Mouse (Mus musculus) limb, embryonic 13.5 days (tissue): Measurements from ENCODE around the gene Fbxo17. TPM values are rescaled to one million over a fixed set of nuclear protein-coding genes. Genes with fewer than 3 reads are reported as not detected.

Experiments
- ATAC-seq: fragments of 200-750 bp; cut with Nextera tagmentation; 2 replicates; pipeline ENCODE4 v1.8.0; 2017; ENCODE audit warnings: low read depth, moderate number of reproducible peaks, moderate TSS enrichment; ENCODE audit not compliant: low FRiP score
- H3K27ac ChIP-seq: fragments of 300-500 bp; sonication (generic); 2 replicates; pipeline ENCODE4 v1.5.1; 2015; ENCODE audit warnings: inconsistent platforms, mild to moderate bottlenecking, moderate library complexity
- H3K27me3 ChIP-seq: fragments of 300-500 bp; sonication (generic); 2 replicates; pipeline ENCODE4 v1.6.1; 2015; ENCODE audit warnings: mild to moderate bottlenecking, inconsistent platforms
- H3K36me3 ChIP-seq: fragments of 300-500 bp; sonication (generic); 2 replicates; pipeline ENCODE4 v1.6.1; 2015; ENCODE audit warnings: inconsistent platforms, mild to moderate bottlenecking, moderate library complexity
- H3K4me1 ChIP-seq: fragments of 300-500 bp; sonication (generic); 2 replicates; pipeline ENCODE4 v1.6.1; 2015; ENCODE audit warnings: inconsistent platforms
- H3K4me2 ChIP-seq: fragments of 300-500 bp; sonication (generic); replicated peaks from 2 replicates; pipeline ENCODE4 v1.6.1; 2015; ENCODE audit warnings: inconsistent platforms, mild to moderate bottlenecking, moderate library complexity
- H3K4me3 ChIP-seq: fragments of 300-500 bp; sonication (generic); 2 replicates; pipeline ENCODE4 v1.5.1; 2015; ENCODE audit warnings: moderate library complexity, mild to moderate bottlenecking, inconsistent platforms
- H3K9ac ChIP-seq: fragments of 300-500 bp; sonication (generic); 2 replicates; pipeline ENCODE4 v1.6.1; 2015; ENCODE audit warnings: mild to moderate bottlenecking, inconsistent platforms
- H3K9me3 ChIP-seq: fragments of 300-500 bp; sonication (generic); 2 replicates; pipeline ENCODE4 v1.6.1; 2016; ENCODE audit warnings: inconsistent platforms
- WGBS: fragments of 180-500 bp; shearing (Covaris S2); methylation state at CpG from one replicate; pipeline ENCODE4 v1.1.7; 2015; 5-methylcytosine and 5-hydroxymethylcytosine counted together
- polyA plus RNA-seq: library from polyadenylated mRNA; unstranded; fragments of >200 nt; fragmentation: Nextera tagmentation; extraction: Ambion mirVana; gene quantifications from 2 replicates; pipeline ENCODE4 v1.2.1, GENCODE M21; 2015

Fbxo17 gene
- polyA plus RNA-seq, 1 experiment from 2014 or later, result 31.8 TPM

DNA sequence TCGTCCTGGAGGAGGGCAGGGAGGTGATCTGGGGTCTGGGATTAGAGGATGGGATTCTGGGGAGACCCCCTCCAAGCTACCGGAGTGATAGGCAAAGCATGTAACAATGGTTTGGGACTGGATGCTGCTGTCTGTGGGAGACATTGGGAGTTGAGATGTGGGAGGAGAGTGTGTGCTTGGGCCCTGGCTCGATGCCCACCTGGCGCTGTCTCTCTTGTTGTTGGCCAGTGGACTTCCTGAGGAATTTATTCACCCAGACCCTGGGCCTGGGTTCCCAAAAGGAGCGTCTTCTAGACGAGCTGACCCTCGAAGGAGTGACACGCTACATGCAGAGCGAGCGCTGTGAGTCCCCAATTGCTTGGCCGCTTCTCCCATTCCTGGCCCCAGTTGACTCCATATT is 55.3 kb downstream of the Fbxo17 start:
- H3K27me3 ChIP-seq, result no peaks in the 10 kb centered on the region
- H3K9ac ChIP-seq, result no peak overlapping the region
- H3K4me3 ChIP-seq, result no peak overlapping the region
- 96% methylated on average over 11 of the region's 11 CpGs for WGBS
- H3K9me3 ChIP-seq, result no peaks in the 10 kb centered on the region
- H3K4me2 ChIP-seq, result no peak overlapping the region
- no peak overlapping the region for H3K27ac ChIP-seq
- peaks cover 13% of the 10 kb centered on the region for H3K4me1 ChIP-seq
- ATAC-seq, result no peak
- H3K36me3 ChIP-seq, result peaks cover 42% of the 10 kb centered on the region

DNA sequence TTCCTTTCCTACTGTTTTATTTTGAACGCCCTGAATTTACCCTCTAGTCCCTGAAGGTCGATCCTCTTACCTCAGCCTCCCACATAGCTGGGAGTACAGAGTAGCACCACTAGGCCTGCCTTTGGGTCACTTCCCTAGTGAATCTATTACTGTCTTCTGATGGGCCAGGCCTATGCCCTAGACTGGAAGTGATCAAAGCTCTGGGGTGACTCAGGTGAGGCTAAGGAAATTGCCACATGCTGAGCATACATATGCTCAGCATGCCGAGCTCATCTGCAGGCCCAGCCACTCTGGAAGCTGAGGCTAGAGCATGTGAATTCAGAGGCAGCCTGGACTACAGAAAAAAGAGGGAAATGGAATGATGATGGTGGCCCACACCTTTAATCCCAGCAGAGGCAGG is 56.6 kb downstream of the Fbxo17 start:
- ATAC-seq, result no peak; the same call in 1 of the 2 replicates
- H3K4me2 ChIP-seq, result no peak overlapping the region
- no peak overlapping the region for H3K4me3 ChIP-seq
- H3K27ac ChIP-seq, result no peak overlapping the region
- peaks cover under 1% of the 10 kb centered on the region; the same call in 1 of the 2 replicates for H3K4me1 ChIP-seq
- no peak overlapping the region for H3K9ac ChIP-seq
- no peaks in the 10 kb centered on the region for H3K9me3 ChIP-seq
- WGBS, result 68% methylated on average over 3 of the region's 3 CpGs
- H3K27me3 ChIP-seq, result no peaks in the 10 kb centered on the region
- peaks cover 52% of the 10 kb centered on the region for H3K36me3 ChIP-seq

DNA sequence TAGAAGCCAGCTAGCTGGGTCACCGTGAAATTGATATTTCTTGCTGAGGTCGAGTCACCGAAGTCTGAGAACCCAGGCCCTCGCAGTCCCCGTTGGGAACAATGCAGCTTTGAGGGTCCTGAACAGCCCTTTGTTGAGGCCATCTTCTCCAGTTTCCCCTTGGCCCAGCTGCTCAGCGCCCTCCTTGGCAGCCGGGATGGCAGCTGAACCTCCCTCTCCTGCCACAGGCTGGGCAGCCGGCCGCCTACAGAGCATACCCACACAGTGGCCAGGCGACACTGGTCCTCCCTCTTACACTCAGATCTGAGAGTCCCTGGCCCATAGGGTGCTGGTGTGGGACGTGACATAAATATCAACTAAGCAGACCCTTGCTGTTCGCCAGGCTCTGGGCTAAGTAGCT is 57.6 kb downstream of the Fbxo17 start:
- H3K4me1 ChIP-seq, result no peaks in the 10 kb centered on the region
- peaks cover 59% of the 10 kb centered on the region for H3K36me3 ChIP-seq
- 0 out of 2 replicates have a peak overlapping the region, but pooled peaks have one; percentile 15 for H3K27ac ChIP-seq
- no peaks in the 10 kb centered on the region for H3K9me3 ChIP-seq
- H3K4me2 ChIP-seq, result no peak overlapping the region
- H3K27me3 ChIP-seq, result no peaks in the 10 kb centered on the region
- ATAC-seq, result peak; percentile 41; the same call in 1 of the 2 replicates
- H3K9ac ChIP-seq, result no peak overlapping the region
- WGBS, result 83% methylated on average over 12 of the region's 12 CpGs
- H3K4me3 ChIP-seq, result no peak overlapping the region

DNA sequence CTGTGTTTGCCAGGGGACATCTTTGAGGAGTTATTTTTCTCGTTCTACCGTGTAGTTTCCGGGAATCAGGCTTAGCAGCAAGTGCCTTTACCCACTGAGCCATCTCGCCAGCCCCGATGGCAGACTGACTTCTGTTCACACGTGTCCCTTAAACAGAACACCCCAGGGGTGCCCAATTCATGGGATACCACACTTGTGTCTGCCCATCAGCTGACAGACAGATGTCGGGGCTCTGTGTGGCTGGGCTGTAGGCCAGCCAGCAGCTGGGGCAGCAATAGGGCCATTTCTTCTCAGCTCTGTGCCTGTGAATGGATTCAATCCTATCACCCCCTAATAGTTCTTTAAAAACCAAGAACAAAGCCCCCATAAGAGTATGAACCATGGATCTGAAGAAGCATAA is 58.5 kb downstream of the Fbxo17 start:
- Histone ChIP-seq H3K27ac (no peak overlapping the region), H3K36me3 (peaks cover 59% of the 10 kb centered on the region), H3K9me3 (no peaks in the 10 kb centered on the region), H3K9ac (no peak overlapping the region), H3K4me3 (no peak overlapping the region), H3K4me1 (peaks cover 1% of the 10 kb centered on the region), H3K27me3 (no peaks in the 10 kb centered on the region), H3K4me2 (no peak overlapping the region)
- WGBS, result 91% methylated on average over 7 of the region's 7 CpGs
- no peak for ATAC-seq

DNA sequence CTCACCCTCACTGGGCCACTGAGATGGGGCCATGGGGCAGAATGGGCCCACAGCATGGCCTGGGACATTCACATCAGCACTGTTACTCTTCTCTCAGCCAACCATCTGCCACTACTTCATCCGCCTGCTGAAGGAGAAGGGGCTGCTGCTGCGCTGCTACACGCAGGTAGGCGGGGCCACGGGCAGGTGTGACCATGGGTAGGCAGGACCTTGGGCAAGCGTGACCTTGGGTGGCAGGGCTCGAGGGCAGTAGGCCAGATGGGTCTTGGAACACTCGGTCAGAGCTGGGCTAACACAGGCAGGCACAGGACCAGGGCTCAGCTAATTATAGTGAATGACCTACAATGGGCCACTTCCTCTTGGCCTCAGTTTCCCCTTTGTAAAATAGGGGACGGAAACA is 62.2 kb downstream of the Fbxo17 start:
- no peak for ATAC-seq
- no peak overlapping the region for H3K4me3 ChIP-seq
- no peaks in the 10 kb centered on the region for H3K27me3 ChIP-seq
- no peak overlapping the region for H3K27ac ChIP-seq
- WGBS, result 80% methylated on average over 9 of the region's 9 CpGs
- peaks cover 9% of the 10 kb centered on the region for H3K4me1 ChIP-seq
- H3K4me2 ChIP-seq, result no peak overlapping the region
- no peaks in the 10 kb centered on the region for H3K9me3 ChIP-seq
- peaks cover 62% of the 10 kb centered on the region for H3K36me3 ChIP-seq
- no peak overlapping the region for H3K9ac ChIP-seq

DNA sequence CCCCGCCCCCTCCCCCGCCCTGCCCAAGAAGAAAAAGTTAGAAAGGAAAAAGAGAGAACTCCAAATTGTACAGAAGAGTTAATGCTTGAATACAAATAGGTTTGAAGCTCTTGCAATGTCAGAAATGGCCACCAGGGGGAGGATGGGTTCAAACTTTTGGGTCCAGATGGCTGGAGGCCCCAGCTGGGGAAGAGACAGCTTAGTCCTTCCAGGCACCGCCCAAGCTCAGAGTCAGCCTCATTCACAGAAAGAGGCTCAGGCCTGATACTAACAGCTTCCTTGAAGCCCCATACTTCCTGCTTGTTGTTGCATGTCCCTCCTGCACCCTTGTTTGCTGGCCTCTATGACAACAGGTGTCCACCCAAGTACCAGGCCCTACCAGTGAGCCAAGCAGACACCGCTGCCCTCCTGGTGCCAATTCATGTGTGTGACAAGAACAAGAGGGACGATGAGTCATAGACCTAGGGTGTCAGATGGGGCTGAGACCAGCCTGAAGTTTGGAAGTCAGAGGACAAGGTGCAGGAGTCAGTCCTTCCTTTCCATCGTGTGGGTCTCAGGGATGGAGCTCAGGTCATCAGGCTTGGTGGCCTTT is 63.6 kb downstream of the Fbxo17 start:
- Histone ChIP-seq H3K27ac (0 out of 2 replicates have a peak overlapping the region, but pooled peaks have one; percentile 52), H3K36me3 (peaks cover 62% of the 10 kb centered on the region), H3K9ac (no peak overlapping the region), H3K4me1 (peaks cover 9% of the 10 kb centered on the region), H3K4me3 (no peak overlapping the region), H3K4me2 (no peak overlapping the region; the same call in 1 of the 2 replicates), H3K27me3 (no peaks in the 10 kb centered on the region), H3K9me3 (no peaks in the 10 kb centered on the region)
- ATAC-seq, result 0 out of 2 replicates have a peak, but pooled peaks have one; percentile 39
- 48% methylated on average over 6 of the region's 6 CpGs for WGBS

DNA sequence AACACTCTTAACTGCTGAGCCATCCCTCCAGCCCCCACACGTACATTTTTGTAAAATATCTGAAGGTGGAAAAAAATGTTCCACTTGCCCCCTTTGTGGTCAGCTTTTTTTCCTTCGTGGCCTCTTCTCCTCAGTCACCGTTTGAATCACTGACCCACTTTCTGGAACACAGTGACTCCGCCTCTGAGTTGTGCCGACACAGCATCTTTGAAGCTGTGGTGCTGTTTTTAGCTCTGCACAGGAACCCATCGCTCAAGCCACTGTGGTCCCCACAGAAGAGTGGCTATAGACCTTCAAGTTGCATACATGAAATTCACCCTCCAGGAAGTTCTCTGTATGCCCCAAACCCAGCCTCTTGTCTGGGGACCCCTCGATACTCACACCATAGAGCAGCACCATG is 64.3 kb downstream of the Fbxo17 start:
- no peaks in the 10 kb centered on the region for H3K9me3 ChIP-seq
- no peak for ATAC-seq
- H3K27ac ChIP-seq, result no peak overlapping the region
- no peak overlapping the region for H3K4me3 ChIP-seq
- peaks cover 9% of the 10 kb centered on the region for H3K4me1 ChIP-seq
- H3K36me3 ChIP-seq, result peaks cover 62% of the 10 kb centered on the region
- no peak overlapping the region for H3K4me2 ChIP-seq
- no peak overlapping the region for H3K9ac ChIP-seq
- WGBS, result 82% methylated on average over 7 of the region's 7 CpGs
- no peaks in the 10 kb centered on the region for H3K27me3 ChIP-seq

DNA sequence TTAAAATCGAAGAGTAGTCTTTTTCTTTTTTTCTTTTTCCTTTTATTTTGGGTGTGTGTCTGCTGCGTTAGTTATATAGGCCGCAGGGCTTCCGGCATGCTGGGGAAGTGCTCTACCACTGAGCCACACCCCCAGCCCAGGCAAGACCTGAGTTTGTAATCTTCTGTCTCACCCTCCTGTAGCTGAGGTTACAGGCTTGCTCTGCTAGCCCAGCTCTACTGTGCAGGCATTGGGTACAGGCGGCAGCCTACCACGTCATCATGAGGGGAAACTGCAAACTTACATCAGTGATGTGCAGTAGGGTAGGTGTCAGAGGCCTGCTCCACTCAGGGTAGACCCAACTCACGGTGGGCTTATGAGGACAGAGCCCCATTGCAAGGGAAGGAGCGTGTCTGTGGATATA is 64.7 kb downstream of the Fbxo17 start:
- no peak overlapping the region for H3K27ac ChIP-seq
- no peak overlapping the region for H3K9ac ChIP-seq
- H3K4me3 ChIP-seq, result no peak overlapping the region
- H3K4me2 ChIP-seq, result no peak overlapping the region
- peaks cover 64% of the 10 kb centered on the region for H3K36me3 ChIP-seq
- no peak for ATAC-seq
- peaks cover 9% of the 10 kb centered on the region for H3K4me1 ChIP-seq
- WGBS, result 87% methylated on average over 8 of the region's 8 CpGs
- no peaks in the 10 kb centered on the region for H3K27me3 ChIP-seq
- H3K9me3 ChIP-seq, result no peaks in the 10 kb centered on the region

DNA sequence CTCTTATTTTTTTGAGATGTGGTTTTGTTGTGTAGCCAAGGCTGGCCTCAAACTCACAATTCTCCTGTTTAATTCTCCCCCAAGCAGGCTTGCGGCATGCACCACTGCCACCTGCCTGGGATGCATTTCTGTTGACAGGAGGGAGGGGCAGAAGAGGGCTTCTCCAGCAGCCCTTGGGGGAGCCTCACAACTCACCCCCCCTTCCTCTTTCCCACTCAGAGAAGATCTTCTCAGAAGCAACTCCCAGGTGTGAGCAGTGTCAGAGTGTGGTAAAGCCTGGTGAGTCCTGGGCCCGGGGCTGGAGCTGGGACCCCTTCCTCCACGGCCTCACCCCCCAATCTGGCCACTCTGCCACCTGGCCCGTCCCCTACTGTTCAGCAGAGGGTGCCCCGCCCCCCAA is 68.6 kb downstream of the Fbxo17 start:
- Histone ChIP-seq H3K27ac (no peak overlapping the region), H3K9me3 (no peaks in the 10 kb centered on the region), H3K36me3 (peaks cover 60% of the 10 kb centered on the region), H3K4me2 (no peak overlapping the region), H3K4me1 (peaks cover 28% of the 10 kb centered on the region), H3K9ac (no peak overlapping the region; the same call in 1 of the 2 replicates), H3K4me3 (no peak overlapping the region), H3K27me3 (no peaks in the 10 kb centered on the region)
- 76% methylated on average over 5 of the region's 5 CpGs for WGBS
- no peak for ATAC-seq

Other genes with a start within 250 kb of the Fbxo17 start
- not detected in 2 replicates for gene Ifnl2, start 206.3 kb upstream of the Fbxo17 start, polyA plus RNA-seq
- not detected in 2 replicates for gene Ifnl3, start 194.0 kb upstream of the Fbxo17 start, polyA plus RNA-seq
- gene Sycn, start 175.9 kb upstream of the Fbxo17 start, polyA plus RNA-seq, result not detected in 2 replicates
- not detected in 2 replicates for gene Nccrp1, start 169.6 kb upstream of the Fbxo17 start, polyA plus RNA-seq
- 26.7 and 31.7 TPM in 2 replicates for gene Samd4b, start 118.7 kb upstream of the Fbxo17 start, polyA plus RNA-seq
- 33.2 and 33.4 TPM in 2 replicates for gene Pak4, start 118.6 kb upstream of the Fbxo17 start, polyA plus RNA-seq
- gene Acp7, start 85.5 kb upstream of the Fbxo17 start, polyA plus RNA-seq, result not detected in 2 replicates
- gene Fbxo27, start 24.0 kb upstream of the Fbxo17 start, polyA plus RNA-seq, result 7.0 and 7.6 TPM in 2 replicates
- 113 and 114 TPM in 2 replicates for gene Mrps12, start 25.0 kb downstream of the Fbxo17 start, polyA plus RNA-seq
- 26.7 and 30.4 TPM in 2 replicates for gene Sars2, start 25.2 kb downstream of the Fbxo17 start, polyA plus RNA-seq
- not detected in 2 replicates for gene Ccer2, start 39.4 kb downstream of the Fbxo17 start, polyA plus RNA-seq
- 85.8 and 87.8 TPM in 2 replicates for gene Sirt2, start 49.9 kb downstream of the Fbxo17 start, polyA plus RNA-seq
- 41.7 and 46.0 TPM in 2 replicates for gene Nfkbib, start 50.7 kb downstream of the Fbxo17 start, polyA plus RNA-seq
- gene Rinl, start 72.2 kb downstream of the Fbxo17 start, polyA plus RNA-seq, result 3.1 and 3.6 TPM in 2 replicates
- gene Hnrnpl, start 91.7 kb downstream of the Fbxo17 start, polyA plus RNA-seq, result 284 and 285 TPM in 2 replicates
- 155 TPM in 2 replicates for gene Ech1, start 108.4 kb downstream of the Fbxo17 start, polyA plus RNA-seq
- gene Lgals4, start 117.0 kb downstream of the Fbxo17 start, polyA plus RNA-seq, result 9.6 and 10.3 TPM in 2 replicates
- 7.6 and 10.3 TPM in 2 replicates for gene Lgals7, start 147.0 kb downstream of the Fbxo17 start, polyA plus RNA-seq
- 0.94 and 0.97 TPM in 2 replicates for gene Capn12, start 164.6 kb downstream of the Fbxo17 start, polyA plus RNA-seq
- gene Actn4, start 245.5 kb downstream of the Fbxo17 start, polyA plus RNA-seq, result 270 and 300 TPM in 2 replicates